Mouse (Mus musculus) right cerebral cortex, postnatal 10 days (tissue): ENCODE data around the gene N4bp1.

ENCODE experiments used
- DNase-seq, 2 experiments: peaks; one replicate each; pipeline ENCODE4 v3.0.0; 2021; ENCODE audit warnings: low spot score in 2 of 2

The N4bp1 gene

DNA sequence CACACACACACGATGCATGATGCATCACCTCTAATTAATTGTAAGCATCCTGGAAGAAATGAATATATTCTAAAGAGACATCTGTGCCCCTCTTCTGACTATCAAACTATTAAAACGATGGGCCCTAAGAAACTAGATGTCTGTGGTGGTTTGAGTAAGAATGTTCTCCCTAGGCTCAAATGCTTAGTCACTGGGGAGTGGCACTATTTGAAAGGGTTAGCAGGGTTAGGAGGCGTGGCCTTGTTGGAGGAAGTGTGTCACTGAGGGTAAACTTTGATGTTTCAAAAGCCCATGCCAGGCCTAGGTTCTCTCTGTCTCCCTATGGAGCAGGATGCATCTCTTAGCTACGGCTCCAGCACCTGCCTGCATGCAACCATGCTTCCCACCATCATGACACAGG, 10.3 kb upstream of the N4bp1 start:
- no peak for DNase-seq

GRCm38 (mm10) chr8:86894194-86894761, 9.2 kb upstream of the N4bp1 start:
- DNase-seq: no peak

DNA sequence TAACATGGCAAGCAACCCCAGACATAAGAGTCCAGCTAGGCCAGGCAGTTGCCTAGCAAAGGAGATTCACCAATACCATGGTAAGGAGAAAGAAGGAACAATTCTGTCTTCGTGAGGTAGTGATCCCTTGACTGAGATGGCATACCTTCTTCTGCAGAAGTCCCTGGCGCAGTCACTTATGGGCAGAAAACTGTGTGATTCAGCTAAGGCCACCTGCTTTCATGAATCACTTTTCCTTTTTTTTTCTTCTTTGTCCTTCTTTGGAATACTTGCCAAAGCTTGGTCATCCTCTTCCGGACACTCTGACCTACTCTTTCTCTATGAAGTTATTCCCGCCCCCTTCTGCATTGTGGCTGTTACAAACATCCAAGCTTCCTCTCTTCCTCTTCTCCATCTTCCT, 8.5 kb upstream of the N4bp1 start:
- DNase-seq: no peak

GRCm38 (mm10) chr8:86891533-86891932, 6.5 kb upstream of the N4bp1 start:
- DNase-seq: no peak

DNA sequence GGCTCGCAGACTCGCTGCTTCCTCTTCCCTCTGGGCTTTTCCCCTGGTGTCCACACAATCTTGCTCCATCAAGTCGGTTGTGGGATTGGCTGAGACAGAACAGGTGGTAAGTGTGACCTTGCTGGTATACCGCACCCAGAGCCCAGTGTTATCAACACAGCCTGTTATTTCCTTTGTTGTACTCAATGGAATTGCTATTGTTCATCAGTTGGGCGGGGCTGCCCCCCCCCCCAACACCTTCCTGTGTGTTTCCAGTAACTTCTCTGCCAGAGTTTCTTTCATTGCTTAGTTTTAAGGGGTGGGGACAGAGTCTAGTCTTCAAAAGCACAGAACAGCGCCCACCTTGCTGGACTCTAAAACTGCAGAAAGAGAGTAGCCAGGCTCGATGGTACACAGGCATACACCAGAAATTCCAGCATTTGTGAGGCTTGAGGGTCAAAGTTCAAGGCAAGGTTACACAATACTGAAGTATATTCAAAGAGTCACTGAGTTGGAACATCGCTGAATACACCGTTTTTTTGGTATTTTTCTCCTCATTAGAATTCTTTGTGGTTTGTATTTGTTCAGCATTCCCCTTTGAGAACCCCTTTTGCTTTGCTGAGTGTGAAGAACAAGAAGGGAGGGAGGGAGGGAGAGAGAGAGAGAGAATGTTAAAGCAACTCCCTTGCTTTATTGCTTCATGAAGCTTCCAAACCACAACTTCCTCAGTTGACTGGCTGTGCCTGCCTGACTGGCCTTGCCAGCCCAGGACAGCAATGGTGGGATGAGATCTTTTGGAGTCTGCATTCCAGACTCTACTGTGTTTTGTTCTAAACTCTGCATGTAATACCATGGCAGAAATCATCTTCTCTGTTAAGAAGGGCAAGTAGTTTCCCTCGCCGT, 3.2 kb upstream of the N4bp1 start:
- DNase-seq: no peak

- peak in 1 of 2 experiments; percentile 36 for DNase-seq
Observed at GRCm38 (mm10) chr8:86884067-86884466, 991 bp downstream of the N4bp1 start.

GRCm38 (mm10) chr8:86882568-86883478, 2.2 kb downstream of the N4bp1 start:
- DNase-seq: no peak

DNA sequence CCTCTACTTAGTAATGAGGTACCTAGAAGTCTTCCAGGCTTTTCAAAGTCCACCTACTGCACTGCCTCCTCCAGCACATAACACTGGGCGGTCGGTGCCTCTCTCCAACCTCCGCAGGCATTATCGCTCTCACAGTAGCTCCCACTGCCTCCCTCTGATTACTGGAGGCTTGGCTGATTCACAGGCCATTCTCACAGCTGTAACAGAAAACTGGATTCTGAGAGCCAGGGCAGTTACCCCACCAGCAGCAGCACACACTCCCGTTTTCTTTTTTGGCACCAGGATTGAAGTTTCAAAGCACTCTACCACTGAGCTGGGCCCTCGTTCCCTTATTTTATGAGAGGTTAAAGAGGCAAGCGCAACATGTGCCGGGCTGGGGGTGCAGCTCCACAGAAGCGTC, 3.1 kb downstream of the N4bp1 start:
- DNase-seq: no peak

DNA sequence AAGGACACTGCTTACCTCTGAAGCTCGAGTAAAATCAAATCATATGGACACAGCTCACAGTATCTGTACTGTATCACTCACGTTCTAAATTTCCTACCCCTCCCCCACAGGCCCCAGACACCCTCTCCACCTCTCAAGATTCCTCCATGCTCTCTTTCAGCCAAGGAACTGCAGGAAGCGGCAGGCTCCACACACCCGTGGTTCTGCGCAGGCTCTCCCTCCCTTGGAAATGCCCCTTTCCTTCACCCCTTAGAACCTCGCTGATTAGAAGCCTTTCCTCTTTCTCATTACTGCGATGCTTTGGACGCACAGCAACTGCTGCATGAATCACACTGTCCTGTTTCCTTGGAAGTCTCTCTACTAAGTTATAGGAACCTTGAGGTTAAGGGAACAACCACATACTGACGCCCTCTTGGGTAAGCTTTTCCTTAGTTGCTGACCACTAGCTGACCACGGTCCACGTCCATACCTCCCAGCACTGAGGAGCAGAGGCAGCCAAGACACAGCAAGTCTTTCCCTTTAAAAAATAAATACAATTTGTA, 3.9 kb downstream of the N4bp1 start:
- no peak for DNase-seq

DNA sequence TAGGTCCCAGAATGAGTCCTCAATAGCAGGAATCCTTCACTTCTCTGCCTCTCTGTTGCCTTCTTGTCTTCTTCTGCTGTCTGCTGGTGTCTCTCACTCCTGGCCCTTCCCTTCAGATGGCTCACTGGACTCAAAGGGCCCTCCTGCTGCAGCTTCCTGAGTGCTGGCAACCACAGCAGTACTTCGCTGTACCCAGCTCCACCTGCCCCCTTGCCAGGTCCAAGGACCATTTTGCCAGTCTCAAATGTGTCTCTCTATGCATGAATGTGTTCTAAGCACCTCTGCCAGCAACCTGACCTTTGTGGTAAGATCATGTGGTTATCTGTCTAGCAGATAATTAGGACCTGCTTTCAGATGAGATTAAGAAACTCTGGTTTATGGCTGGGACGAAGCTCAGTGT, 8.2 kb downstream of the N4bp1 start:
- no peak for DNase-seq

GRCm38 (mm10) chr8:86874055-86874454, 11.0 kb downstream of the N4bp1 start:
- DNase-seq: no peak

GRCm38 (mm10) chr8:86873151-86873550, 11.9 kb downstream of the N4bp1 start:
- peak; percentile 67 to 71 for DNase-seq

DNA sequence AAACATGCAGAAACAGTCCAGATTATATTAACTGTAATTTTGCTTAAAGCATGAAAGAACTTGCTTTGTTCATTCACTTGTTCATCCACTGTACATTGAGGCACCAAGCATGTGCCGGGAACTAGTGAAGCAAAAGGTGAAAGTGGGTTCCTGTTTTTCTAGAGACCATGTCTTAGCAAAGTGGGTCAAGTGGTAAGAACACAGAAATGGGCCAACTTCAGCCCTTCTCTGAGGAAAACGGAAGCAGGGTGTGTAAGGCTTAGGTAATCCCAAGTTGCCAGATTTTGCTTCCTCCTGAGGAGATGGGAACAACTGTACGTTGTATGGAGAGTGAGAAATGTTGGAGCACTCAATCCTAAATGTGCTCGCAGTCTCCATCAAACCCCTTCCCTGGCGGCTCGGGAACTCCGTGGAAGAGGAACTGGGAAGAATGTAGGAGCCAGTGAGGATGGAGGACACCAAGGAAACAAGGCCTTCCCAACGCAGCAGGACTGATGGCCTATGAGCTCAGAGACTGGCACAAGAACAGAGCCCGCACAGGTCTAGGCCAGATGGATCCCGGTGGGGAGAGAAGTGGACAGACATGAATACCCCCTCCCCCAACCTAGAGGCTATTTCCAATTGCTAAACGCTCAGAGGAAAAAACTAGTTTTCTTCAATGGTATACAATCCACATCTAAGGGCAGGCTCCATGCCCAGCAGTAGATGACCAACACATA, 12.8 kb downstream of the N4bp1 start:
- DNase-seq: no peak

DNA sequence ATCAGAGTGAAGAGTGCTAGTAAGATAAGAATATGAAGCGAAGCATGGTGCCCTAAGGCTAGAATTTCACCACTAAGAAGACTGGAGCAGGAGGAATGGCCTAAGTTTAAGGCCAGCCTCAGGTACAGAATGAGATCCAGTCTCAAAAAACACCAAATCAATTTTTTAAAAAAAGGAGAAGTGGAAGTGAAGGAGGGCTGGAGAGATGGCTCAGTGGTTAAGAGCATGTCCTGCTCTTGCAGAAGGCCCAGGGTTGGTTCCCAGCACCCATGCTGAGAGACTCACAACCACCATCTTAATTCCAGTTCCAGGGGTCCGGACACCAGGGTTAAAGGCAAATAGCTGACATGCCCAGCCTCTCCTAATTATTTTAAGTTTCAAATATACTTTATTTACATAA, 13.6 kb downstream of the N4bp1 start:
- no peak for DNase-seq

DNA sequence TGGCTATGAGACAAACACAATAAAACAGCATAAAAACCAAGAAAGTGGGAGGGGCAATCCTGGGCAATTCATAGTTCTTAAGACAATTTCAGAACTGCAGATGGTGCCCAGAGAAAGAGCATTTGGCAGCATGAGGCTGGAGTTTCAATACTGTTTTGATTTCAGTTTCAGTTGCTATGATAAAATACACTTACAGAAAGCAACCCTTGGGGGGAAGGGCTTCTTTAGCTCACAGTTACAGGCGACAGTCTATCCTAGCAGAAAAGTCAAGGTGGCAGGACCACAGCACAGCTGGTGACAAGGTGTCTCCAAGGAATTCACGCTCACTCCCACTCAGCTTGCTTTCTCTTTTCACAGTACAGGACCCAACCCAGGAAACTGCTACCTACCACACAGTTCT, 14.3 kb downstream of the N4bp1 start:
- no peak for DNase-seq

DNA sequence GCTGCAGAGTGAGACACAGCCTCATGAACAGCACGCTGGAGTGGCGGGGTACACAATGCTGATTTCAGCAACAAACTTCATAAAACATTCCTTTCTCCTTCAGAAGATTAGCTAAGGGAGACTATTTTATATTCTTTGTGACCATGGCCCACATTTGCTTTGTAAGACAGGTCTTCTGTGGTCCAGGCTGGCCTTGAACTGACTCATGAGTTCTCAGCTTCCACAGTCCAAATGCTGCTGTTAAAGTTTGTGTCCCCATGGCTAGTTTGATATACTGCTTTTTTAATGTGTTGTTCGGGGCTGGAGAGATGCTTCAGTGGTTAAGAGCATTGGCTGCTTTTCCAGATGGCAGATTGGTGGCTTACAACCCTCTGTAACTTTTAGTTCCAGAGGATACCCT, 17.0 kb downstream of the N4bp1 start:
- DNase-seq: no peak

DNA sequence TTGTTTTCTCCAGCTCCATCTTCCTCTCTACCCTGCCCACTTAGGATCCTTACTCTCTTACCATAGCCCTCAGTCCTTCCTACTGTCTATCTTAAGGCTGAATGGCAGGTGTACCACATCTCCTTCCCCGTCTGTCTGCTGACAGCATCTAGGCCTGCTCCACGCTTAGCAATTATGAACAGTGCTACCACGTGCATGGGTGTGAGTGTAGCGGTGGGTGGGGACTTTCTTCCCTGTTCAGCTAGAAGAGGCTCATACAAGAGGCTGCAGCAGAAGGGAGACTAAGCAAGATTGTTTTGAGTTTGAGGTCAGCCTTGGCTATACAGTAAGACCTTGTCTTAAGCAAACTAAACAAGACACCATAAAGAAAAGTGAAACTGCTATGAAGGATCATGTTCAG, 20.3 kb downstream of the N4bp1 start:
- no peak for DNase-seq

GRCm38 (mm10) chr8:86862837-86863236, 22.2 kb downstream of the N4bp1 start:
- DNase-seq: no peak

GRCm38 (mm10) chr8:86862155-86862816, 22.8 kb downstream of the N4bp1 start:
- DNase-seq: no peak

- no peak for DNase-seq
Observed at GRCm38 (mm10) chr8:86861516-86861915, 23.5 kb downstream of the N4bp1 start.

DNA sequence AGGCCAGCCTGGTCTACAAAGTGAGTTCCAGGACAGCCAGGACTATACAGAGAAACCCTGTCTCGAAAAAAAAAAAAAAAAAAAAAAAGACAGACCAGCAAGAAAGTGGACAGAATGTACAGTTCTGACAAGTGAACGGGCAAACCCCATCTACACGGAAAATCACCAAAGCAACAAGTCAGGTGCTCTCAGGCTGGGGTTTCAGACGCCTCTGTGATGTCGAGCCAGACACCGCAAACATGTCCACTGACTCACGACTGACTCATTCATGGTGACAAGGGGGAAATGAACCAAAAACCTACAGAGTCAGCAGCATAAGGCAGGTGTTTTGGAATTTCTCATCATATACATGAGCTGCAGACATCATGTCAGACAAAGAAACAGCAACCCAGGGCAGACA, 28.8 kb downstream of the N4bp1 start:
- no peak for DNase-seq
